Mouse (Mus musculus): ENCODE measurements at regions not wholly inside any gene's neighbourhood (a gene's known extent, or its start where the extent isn't known, plus 50 kb on each side); places are given as distances from the start of the nearest gene placed in this dataset.

DNA sequence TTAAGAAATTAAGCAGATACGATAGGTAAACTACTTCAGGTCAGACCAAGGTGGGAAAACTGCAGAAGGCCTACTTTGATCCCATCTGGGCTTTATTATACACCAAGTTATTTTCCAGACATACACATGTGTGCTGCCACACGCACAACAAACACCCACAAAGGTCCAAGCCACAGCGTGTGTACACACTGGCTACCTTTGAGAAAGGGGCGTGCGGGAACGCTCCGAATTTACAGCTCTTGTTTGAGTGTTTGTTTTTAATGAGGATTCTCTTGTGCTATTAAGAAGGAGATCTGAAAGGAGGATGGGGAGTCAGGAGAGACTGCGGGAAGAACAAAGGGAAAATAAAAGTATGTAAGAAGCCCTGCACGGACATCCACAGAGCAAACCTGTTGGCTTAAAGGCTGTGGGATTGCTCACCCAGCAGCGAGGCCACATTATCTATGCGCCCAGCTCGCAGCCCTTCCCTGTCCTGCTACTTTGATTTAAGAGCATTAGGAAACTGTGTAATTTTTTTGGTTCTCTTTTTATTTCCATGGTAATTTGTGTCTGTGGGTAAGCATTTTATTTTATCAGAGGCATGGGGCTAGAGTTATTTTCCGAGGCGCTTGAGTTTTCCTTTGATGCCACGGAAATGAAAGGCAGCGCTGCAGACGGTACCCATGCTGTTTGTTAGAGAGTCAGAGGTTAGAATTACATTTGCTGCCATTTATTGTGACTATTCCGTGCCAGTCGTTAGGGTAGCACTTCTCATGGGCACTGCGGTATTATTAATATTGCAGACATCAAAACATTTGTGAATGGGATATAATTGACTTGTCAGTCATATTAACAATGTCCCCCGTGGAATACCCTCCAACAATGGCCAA, 272.4 kb downstream of the Nr2f2 start:
- Histone ChIP-seq H3K27me3 (replicated peaks; ENCODE audit: control insufficient read depth, insufficient read depth, low read length) (no peaks in the 10 kb centered on the region), H3K4me3 (ENCODE audit: low read depth, low read length) (no peak overlapping the region), H3K9me3 (ENCODE audit: control insufficient read depth) (no peaks in the 10 kb centered on the region), H3K4me1 (replicated peaks; ENCODE audit: control insufficient read depth, insufficient read depth, low read length) (no peaks in the 10 kb centered on the region), H3K4me2 (replicated peaks; ENCODE audit: low read depth) (no peak overlapping the region), H3K36me3 (ENCODE audit: control insufficient read depth, insufficient read depth) (no peaks in the 10 kb centered on the region), H3K9ac (ENCODE audit: low read depth, low read length) (no peak overlapping the region), H3K27ac (ENCODE audit: low read depth, low read length) (no peak overlapping the region)
- no peak for ATAC-seq
- no peak for TF ChIP-seq CTCF (IDR thresholded peaks at IDR 0.05; ENCODE audit: low read depth)
- WGBS: 81% methylated on average over 21 of the region's 21 CpGs

DNA sequence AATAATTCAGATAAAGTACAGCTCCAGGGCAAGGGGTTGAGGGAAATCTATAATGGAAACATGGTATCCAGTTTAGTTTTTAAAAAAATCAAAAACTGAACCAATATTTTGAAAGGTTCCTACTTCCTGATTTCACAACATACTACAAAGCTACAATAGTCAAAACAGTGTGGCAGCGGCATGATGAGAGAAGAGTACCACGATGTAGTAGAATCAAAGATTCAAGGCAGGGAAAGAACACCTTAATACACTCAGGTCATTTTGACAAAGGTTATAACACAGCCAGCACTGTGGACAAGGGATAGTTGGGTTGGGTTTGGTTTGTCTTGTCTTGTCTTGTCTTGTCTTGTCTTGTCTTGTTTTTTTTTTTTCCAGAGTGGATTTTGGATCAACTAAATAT, 274.4 kb downstream of the Nr2f2 start:
- Histone ChIP-seq H3K9ac (ENCODE audit: low read depth, low read length) (no peak overlapping the region), H3K27me3 (replicated peaks; ENCODE audit: control insufficient read depth, insufficient read depth, low read length) (no peaks in the 10 kb centered on the region), H3K27ac (ENCODE audit: low read depth, low read length) (no peak overlapping the region), H3K4me2 (replicated peaks; ENCODE audit: low read depth) (no peak overlapping the region), H3K4me3 (ENCODE audit: low read depth, low read length) (no peak overlapping the region), H3K9me3 (ENCODE audit: control insufficient read depth) (no peaks in the 10 kb centered on the region), H3K4me1 (replicated peaks; ENCODE audit: control insufficient read depth, insufficient read depth, low read length) (no peaks in the 10 kb centered on the region), H3K36me3 (ENCODE audit: control insufficient read depth, insufficient read depth) (no peaks in the 10 kb centered on the region)
- TF ChIP-seq CTCF (IDR thresholded peaks at IDR 0.05; ENCODE audit: low read depth): no peak
- ATAC-seq: no peak
- WGBS: 94% methylated on average over 2 of the region's 2 CpGs

DNA sequence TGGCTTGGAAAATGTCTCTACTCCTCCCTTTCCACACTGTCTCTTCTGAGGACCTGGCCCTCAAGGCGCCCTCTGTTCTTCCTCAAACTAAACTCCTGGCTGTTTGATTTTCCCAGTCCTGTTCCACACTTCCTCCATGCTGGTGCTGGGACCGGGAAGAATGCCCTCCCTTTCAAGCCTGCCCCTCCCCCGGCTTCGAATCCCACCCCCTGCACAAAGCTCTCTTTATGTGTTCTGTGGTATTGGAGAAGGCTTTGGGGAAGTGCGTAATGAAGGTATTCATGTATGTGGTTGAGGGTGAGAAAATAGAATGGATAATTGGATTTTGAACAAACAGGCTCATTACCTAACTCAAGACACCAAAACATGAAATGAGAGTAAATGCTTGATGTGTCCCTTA, 277.4 kb downstream of the Nr2f2 start:
- no peak overlapping the region for H3K4me2 ChIP-seq (replicated peaks; ENCODE audit: low read depth)
- no peaks in the 10 kb centered on the region for H3K9me3 ChIP-seq (ENCODE audit: control insufficient read depth)
- no peak overlapping the region for H3K9ac ChIP-seq (ENCODE audit: low read depth, low read length)
- no peak for ATAC-seq
- H3K36me3 ChIP-seq (ENCODE audit: control insufficient read depth, insufficient read depth): no peaks in the 10 kb centered on the region
- WGBS: 67% methylated on average over 5 of the region's 5 CpGs
- TF ChIP-seq CTCF (IDR thresholded peaks at IDR 0.05; ENCODE audit: low read depth): no peak
- no peaks in the 10 kb centered on the region for H3K27me3 ChIP-seq (replicated peaks; ENCODE audit: control insufficient read depth, insufficient read depth, low read length)
- no peak overlapping the region for H3K27ac ChIP-seq (ENCODE audit: low read depth, low read length)
- no peaks in the 10 kb centered on the region for H3K4me1 ChIP-seq (replicated peaks; ENCODE audit: control insufficient read depth, insufficient read depth, low read length)
- no peak overlapping the region for H3K4me3 ChIP-seq (ENCODE audit: low read depth, low read length)

DNA sequence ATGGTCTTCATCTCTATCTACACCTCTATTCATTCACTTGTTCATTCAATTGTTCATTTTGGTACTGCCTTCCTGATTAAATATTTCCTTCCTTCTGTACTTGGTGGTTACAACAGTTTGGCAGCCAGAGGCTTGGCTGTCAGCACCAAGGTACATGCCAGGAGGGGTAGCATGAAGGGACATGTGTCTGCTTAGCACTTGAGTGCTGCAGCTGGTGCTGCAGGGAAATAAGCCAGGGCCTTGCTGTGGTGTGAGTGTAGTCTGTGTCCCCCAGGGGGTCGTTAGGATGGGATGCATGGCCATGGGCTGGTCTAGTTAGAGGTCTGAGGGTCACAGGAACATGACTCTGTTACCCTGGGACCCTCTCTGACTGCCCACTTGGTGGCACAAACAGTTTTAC, 296.9 kb downstream of the Nr2f2 start:
- H3K27ac ChIP-seq (ENCODE audit: low read depth, low read length): no peak overlapping the region
- no peaks in the 10 kb centered on the region for H3K4me1 ChIP-seq (replicated peaks; ENCODE audit: control insufficient read depth, insufficient read depth, low read length)
- ATAC-seq: no peak
- H3K36me3 ChIP-seq (ENCODE audit: control insufficient read depth, insufficient read depth): no peaks in the 10 kb centered on the region
- 32% methylated on average over 1 of the region's 1 CpGs for WGBS
- H3K9me3 ChIP-seq (ENCODE audit: control insufficient read depth): no peaks in the 10 kb centered on the region
- H3K9ac ChIP-seq (ENCODE audit: low read depth, low read length): no peak overlapping the region
- no peak overlapping the region for H3K4me2 ChIP-seq (replicated peaks; ENCODE audit: low read depth)
- TF ChIP-seq CTCF (IDR thresholded peaks at IDR 0.05; ENCODE audit: low read depth): no peak
- no peaks in the 10 kb centered on the region for H3K27me3 ChIP-seq (replicated peaks; ENCODE audit: control insufficient read depth, insufficient read depth, low read length)
- H3K4me3 ChIP-seq (ENCODE audit: low read depth, low read length): no peak overlapping the region

DNA sequence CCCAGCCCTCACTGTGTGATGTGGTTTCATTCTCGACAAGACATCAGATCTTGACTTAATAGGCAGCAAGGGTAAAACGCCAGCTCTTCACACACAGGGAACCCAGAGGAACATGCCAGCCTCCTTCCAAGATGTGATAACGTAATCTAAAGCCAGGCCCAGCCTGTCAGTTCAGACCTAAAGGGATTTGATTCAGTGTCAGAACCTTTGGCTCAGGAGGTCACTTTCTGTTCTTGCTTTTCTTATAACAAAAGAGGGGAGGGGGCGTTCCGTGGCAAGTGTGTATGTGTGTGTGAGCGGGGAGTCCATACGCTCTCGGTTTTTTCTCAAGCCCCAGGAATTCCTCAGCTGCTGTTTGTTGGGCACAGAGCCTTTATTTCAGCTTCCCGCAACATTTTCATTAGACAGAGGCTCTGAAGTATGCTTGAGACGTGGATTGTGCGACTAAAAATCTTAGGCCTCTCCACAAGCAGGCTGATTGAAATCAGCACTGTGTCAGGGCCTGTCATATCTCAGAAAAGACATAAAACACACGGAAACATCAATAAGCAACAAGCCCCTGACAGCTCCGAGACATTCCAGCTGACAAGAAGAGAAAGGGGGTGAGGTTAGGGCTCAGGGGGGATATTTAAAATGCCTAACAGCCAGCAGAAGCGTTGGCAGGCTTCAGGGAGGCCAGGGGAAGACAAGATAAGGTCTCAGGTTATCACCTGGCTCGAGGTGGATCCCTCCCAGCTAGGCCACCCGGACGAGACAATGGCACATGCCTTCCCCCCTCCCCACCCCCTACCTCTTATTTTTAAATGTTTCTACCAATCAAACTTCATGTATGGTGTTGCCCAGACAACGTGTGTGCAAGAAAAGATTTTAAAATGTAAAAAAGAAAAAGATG, 298.5 kb downstream of the Nr2f2 start:
- WGBS: 31% methylated on average over 18 of the region's 18 CpGs
- H3K9ac ChIP-seq (ENCODE audit: low read depth, low read length): no peak overlapping the region
- H3K27me3 ChIP-seq (replicated peaks; ENCODE audit: control insufficient read depth, insufficient read depth, low read length): no peaks in the 10 kb centered on the region

DNA sequence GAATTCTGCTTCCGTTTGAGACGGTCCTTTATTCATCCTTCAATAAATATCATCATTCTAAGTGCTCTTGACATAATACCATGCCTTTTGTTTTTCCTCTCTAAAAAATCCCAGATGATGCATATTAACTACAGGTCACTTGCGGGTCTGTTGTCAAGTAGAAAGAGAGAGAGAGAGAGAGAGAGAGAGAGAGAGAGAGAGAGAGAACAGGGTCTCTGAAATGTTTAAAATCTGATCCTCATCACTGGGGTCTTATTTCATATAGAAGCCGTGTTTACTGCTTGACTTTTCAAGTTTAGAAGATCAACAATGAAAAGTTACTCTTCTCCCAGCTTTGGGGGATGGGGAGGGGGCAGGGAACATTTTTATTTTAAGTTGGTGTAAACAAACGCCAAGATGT, 299.5 kb downstream of the Nr2f2 start:
- no peak for ATAC-seq
- Histone ChIP-seq H3K9me3 (ENCODE audit: control insufficient read depth) (no peaks in the 10 kb centered on the region), H3K9ac (ENCODE audit: low read depth, low read length) (no peak overlapping the region), H3K4me3 (ENCODE audit: low read depth, low read length) (no peak overlapping the region), H3K27ac (ENCODE audit: low read depth, low read length) (no peak overlapping the region), H3K36me3 (ENCODE audit: control insufficient read depth, insufficient read depth) (no peaks in the 10 kb centered on the region), H3K27me3 (replicated peaks; ENCODE audit: control insufficient read depth, insufficient read depth, low read length) (no peaks in the 10 kb centered on the region), H3K4me2 (replicated peaks; ENCODE audit: low read depth) (no peak overlapping the region), H3K4me1 (replicated peaks; ENCODE audit: control insufficient read depth, insufficient read depth, low read length) (no peaks in the 10 kb centered on the region)
- TF ChIP-seq CTCF (IDR thresholded peaks at IDR 0.05; ENCODE audit: low read depth): no peak
- 58% methylated on average over 5 of the region's 5 CpGs for WGBS

More for the DNA sequence above, 298.5 kb downstream of the Nr2f2 start:
- H3K4me3 ChIP-seq (ENCODE audit: low read depth, low read length): no peak overlapping the region
- no peak overlapping the region for H3K27ac ChIP-seq (ENCODE audit: low read depth, low read length)
- no peak for TF ChIP-seq CTCF (IDR thresholded peaks at IDR 0.05; ENCODE audit: low read depth)
- no peaks in the 10 kb centered on the region for H3K4me1 ChIP-seq (replicated peaks; ENCODE audit: control insufficient read depth, insufficient read depth, low read length)
- ATAC-seq: no peak
- H3K9me3 ChIP-seq (ENCODE audit: control insufficient read depth): no peaks in the 10 kb centered on the region
- H3K36me3 ChIP-seq (ENCODE audit: control insufficient read depth, insufficient read depth): no peaks in the 10 kb centered on the region
- H3K4me2 ChIP-seq (replicated peaks; ENCODE audit: low read depth): no peak overlapping the region

Measured in intestine, postnatal 0 days (tissue).